9 mouse cellular contexts compared by ENCODE assay signal in the genomic region with DNA sequence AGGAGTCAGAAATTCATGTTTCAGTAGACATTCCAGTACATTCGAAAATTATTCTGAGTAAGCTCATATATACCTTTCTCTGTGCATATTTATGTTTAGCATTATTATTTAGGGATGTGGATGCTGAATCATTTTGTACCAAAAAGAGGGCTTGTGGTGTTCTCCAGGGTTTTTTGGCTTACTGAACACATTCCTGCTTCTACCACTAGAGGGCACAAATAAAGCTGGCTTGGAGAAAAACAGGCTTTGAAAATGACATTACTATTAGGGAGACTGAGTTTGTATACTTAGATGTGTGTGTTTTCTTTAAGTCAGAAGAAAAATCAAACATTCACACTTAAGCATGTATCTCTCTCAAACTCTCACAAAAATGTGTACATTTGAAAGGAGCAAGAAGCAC.
DNase-seq lines count a peak whose midpoint lies in the region; ATAC-seq and TF ChIP-seq lines count a peak whose summit lies in the region.
"Had no signal": no experiment of that assay in that cellular context is flagged by ENCODE, and none has a peak within 500 bp of the region (broad histone marks: within the 10 kb centered on the region; RNA-seq: fewer than 3 reads in every experiment).

No protein-coding gene starts in this region.

- H3K27me3 ChIP-seq in intestine, postnatal 0 days (replicated peaks; ENCODE audit: control insufficient read depth, insufficient read depth, low read length), result no peaks in the 10 kb centered on the region
- no peaks in the 10 kb centered on the region for H3K27me3 ChIP-seq in intestine, embryonic 15.5 days (replicated peaks)
- H3K27me3 ChIP-seq in thymus, adult 2 months (ENCODE audit: control insufficient read depth, insufficient read depth, low read length), result no peaks in the 10 kb centered on the region
- H3K27me3 ChIP-seq: heart, embryonic 13.5 days; limb, embryonic 12.5 days had no signal

- no peak overlapping the region for H3K4me2 ChIP-seq in intestine, postnatal 0 days (replicated peaks; ENCODE audit: low read depth)
- H3K4me2 ChIP-seq in intestine, embryonic 15.5 days (replicated peaks), result no peak overlapping the region
- H3K4me2 ChIP-seq: heart, embryonic 13.5 days; limb, embryonic 12.5 days had no signal

- no peak for ATAC-seq in intestine, postnatal 0 days
- no peak for ATAC-seq in intestine, embryonic 15.5 days

- H3K27ac ChIP-seq in intestine, postnatal 0 days (ENCODE audit: low read depth, low read length), result no peak overlapping the region
- no peak overlapping the region for H3K27ac ChIP-seq in intestine, embryonic 15.5 days
- H3K27ac ChIP-seq in thymus, adult 2 months (ENCODE audit: control insufficient read depth, insufficient read depth, low read length), result no peak overlapping the region
- H3K27ac ChIP-seq: heart, embryonic 13.5 days; limb, embryonic 12.5 days had no signal

- H3K9me3 ChIP-seq in intestine, postnatal 0 days (ENCODE audit: control insufficient read depth), result no peaks in the 10 kb centered on the region
- no peaks in the 10 kb centered on the region for H3K9me3 ChIP-seq in intestine, embryonic 15.5 days
- H3K9me3 ChIP-seq: heart, embryonic 13.5 days; limb, embryonic 12.5 days had no signal

- TF ChIP-seq POLR2A in thymus, adult 2 months (IDR thresholded peaks at IDR 0.05; ENCODE audit: control insufficient read depth, extremely low read depth, insufficient read depth, low read length, poor library complexity), result no peak

- no peak overlapping the region for H3K4me3 ChIP-seq in intestine, postnatal 0 days (ENCODE audit: low read depth, low read length)
- no peak overlapping the region for H3K4me3 ChIP-seq in intestine, embryonic 15.5 days (replicated peaks)
- no peak overlapping the region for H3K4me3 ChIP-seq in thymus, adult 2 months (ENCODE audit: control insufficient read depth, insufficient read depth, low read length)
- H3K4me3 ChIP-seq: heart, embryonic 13.5 days; limb, embryonic 12.5 days had no signal

- WGBS in intestine, postnatal 0 days, result 0% methylated on average over 1 of the region's 1 CpGs
- 2% methylated on average over 1 of the region's 1 CpGs for WGBS in intestine, embryonic 15.5 days
- WGBS in thymus, adult 2 months, result 2% methylated on average over 1 of the region's 1 CpGs

- no peaks in the 10 kb centered on the region for H3K4me1 ChIP-seq in intestine, postnatal 0 days (replicated peaks; ENCODE audit: control insufficient read depth, insufficient read depth, low read length)
- no peaks in the 10 kb centered on the region for H3K4me1 ChIP-seq in intestine, embryonic 15.5 days (replicated peaks)
- H3K4me1 ChIP-seq in thymus, adult 2 months (replicated peaks; ENCODE audit: control insufficient read depth, insufficient read depth, low read length), result no peaks in the 10 kb centered on the region
- H3K4me1 ChIP-seq: heart, embryonic 13.5 days; limb, embryonic 12.5 days had no signal

- TF ChIP-seq CTCF in intestine, postnatal 0 days (IDR thresholded peaks at IDR 0.05; ENCODE audit: low read depth), result peak; percentile 75
- no peak for TF ChIP-seq CTCF in thymus, adult 2 months (IDR thresholded peaks at IDR 0.05; ENCODE audit: borderline replicate concordance, control insufficient read depth, extremely low read depth, insufficient read depth, low read length, poor library complexity)

- H3K9ac ChIP-seq in intestine, postnatal 0 days (ENCODE audit: low read depth, low read length), result no peak overlapping the region
- H3K9ac ChIP-seq in intestine, embryonic 15.5 days, result no peak overlapping the region
- H3K9ac ChIP-seq: heart, embryonic 13.5 days; limb, embryonic 12.5 days had no signal

- H3K36me3 ChIP-seq in intestine, postnatal 0 days (ENCODE audit: control insufficient read depth, insufficient read depth), result no peaks in the 10 kb centered on the region
- no peaks in the 10 kb centered on the region for H3K36me3 ChIP-seq in intestine, embryonic 15.5 days
- H3K36me3 ChIP-seq in thymus, adult 2 months (ENCODE audit: control insufficient read depth, insufficient read depth, low read length), result no peaks in the 10 kb centered on the region
- H3K36me3 ChIP-seq: heart, embryonic 13.5 days; limb, embryonic 12.5 days had no signal

- peak; percentile 5 for DNase-seq in thymus, postnatal 0 days (ENCODE audit: low spot score)
- DNase-seq in thymus, adult 2 months, result no peak
- DNase-seq in cerebellum, postnatal 10 days, result peak; percentile 57 to 77
- DNase-seq in right cerebral cortex, postnatal 4 days, result no peak
- no peak for DNase-seq in ovary, adult 18-20 months (ENCODE audit: low spot score)

Comparison
In these comparisons a context has a peak if more than half of its experiments do, and no peak if none do; other contexts are left out.
1. DNase-seq: peak in thymus, postnatal 0 days (single experiment) and cerebellum, postnatal 10 days (2 of 2); none in thymus, adult 2 months (single experiment), right cerebral cortex, postnatal 4 days (single experiment) and ovary, adult 18-20 months (single experiment).